Mouse (Mus musculus): ENCODE data around the gene Naaladl2.

Gene Naaladl2

DNA sequence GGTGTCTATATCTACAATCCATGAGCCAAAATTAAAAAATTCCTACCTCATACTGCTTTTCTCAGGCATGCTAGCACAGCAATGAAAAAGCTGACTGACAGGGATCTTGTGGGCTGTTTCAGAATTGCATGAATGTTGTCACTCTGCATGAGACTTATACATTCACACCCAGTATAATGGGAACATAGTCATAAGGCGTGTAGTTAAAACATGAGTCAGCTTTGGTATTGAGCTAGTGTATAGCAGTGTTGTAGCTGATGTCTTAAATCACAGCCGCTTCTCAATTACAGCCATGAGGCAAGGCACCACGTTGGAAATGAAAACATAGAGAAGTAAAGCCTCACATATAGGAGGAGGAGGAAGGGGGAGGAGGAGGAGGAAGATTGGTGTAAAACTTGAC is 473.6 kb downstream of the Naaladl2 start:
- CTCF ChIA-PET = no interaction called here

DNA sequence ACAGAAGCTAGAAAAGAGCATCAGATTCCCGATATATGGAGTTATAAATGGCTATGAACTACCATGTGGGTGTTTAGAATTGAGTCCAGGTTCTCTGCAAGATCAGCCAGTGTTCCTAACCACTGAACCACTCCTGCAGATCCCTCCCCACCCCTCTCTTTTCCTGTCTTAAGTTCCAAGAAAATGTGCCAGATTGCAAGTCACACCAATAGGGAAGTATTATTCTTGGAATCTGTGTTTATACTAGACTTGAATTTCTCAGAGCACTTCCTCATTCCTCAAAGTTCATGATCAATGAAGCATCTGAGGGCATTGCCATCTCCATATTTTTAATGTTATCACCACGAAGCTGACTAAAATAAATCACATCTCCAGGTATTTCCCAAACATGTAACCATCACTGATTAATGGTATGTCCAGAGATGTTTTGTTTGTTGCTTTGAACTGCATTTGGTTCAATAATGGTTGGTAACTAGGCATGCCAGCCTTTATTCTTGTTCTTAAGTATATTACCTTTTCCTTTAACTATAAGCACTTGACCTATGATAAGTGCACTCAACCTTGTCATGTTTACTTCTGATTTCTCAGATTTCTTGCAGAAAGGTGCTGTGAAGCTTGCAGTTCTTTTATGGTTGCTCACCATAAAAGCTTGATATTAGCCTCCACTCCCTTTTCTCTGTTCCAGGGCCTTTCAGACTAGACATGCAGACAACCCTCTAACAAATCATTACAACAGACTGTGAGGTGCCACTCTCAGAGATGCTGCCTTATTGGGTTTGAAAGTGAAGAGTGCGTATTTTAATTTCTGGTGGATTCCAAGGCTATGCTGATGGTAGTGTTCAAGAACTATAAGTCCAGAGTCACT is 475.8 kb downstream of the Naaladl2 start:
- CTCF ChIA-PET = no interaction called here

DNA sequence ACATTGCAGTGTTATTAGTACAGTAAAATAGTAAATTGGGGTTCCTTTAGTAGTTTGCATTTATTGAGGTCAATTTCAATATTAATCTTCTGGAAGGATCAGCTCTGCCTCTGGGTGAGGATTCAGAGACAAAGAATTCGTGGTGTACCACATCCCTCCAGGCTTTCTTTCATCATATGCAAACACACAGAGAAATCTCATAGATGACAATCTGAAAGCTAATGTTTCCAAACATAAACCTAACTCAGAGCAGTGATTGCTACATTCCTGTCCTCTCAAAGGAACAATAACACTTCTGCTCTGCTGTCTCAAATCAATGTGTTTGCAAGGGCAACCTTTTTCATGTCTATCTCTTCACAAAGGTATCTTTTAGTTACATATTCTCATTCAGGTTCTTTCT is 478.7 kb downstream of the Naaladl2 start:
- CTCF ChIA-PET = no interaction called here

DNA sequence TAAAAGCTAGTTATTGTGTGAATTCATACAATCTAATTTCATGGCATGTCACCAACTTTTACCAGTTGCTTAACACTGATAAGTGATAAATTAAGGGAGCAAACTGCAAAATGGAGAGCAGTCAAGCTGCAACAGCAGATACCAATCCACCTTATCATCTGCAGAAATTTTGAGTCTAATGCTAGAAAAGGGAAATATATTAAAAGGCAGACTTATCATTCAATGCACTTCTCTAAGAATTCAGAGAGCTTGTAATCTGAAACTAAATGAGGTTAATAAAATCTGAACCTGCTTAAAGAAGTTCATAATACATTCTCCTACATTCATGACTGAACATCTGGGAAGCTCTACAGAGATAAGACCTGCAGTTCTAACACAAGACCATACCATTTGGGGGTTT is 480.3 kb downstream of the Naaladl2 start:
- CTCF ChIA-PET = no interaction called here

DNA sequence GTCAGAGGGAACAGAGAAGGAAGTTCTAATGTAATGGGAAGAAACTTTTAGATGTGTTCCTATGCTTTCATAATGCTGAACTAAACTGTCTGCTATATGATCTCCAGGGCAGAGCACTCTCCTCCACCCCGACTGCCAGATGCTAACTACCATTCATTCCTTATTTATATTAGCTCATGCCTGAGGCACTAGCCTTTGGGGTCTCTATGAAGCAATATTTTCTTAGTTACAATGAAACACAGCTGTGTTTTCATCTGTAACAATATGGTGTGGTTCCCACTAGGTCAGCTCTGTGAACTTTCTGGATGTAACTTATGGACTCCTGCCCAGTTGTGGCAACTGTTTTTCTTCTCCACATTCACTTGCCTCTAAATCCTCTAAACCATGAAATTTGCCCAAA is 514.0 kb downstream of the Naaladl2 start:
- CTCF ChIA-PET = no interaction called here

DNA sequence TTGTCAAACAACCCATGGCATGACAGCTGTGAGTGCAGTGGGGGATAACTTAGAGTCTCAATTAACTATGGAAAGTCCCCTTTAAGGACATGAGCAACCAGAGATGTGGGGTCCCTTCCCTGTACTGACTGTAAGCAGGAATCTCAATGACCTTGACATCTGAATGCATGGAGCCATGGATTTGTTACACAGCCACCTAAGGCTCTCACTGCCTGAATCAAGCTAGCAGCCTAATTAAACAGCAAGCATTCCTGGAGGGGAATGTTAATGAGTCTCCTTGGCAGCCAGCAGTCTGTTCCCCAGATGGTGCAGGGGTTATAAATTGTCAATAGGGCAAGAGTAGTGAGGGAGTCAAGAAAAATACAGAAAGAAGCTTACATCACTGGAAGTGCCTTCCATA is 538.6 kb downstream of the Naaladl2 start:
- CTCF ChIA-PET = no interaction called here

DNA sequence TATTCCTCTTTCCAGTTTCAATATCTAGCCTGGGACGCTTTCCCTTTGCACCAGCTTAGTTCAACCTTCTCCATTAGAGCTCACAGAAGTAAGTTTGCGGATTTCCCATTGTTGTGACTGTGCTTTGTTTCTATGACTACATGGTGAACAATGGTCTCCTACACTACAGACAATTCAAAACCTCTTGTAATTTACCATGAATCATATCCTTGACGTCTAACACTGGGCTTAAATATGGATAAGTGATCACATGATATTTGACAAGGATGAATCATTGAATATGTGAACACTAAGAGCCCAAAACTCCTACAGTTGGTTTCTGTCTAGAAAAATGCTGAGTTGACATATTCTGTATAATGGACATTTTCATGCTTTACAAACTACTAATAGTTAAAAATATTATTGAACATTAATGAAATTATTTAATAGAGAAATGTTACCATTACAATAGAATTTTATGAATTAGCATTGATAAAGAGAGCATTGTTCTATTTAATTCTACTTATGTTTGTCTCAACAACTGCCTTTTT is 539.2 kb downstream of the Naaladl2 start:
- CTCF ChIA-PET = no interaction called here

DNA sequence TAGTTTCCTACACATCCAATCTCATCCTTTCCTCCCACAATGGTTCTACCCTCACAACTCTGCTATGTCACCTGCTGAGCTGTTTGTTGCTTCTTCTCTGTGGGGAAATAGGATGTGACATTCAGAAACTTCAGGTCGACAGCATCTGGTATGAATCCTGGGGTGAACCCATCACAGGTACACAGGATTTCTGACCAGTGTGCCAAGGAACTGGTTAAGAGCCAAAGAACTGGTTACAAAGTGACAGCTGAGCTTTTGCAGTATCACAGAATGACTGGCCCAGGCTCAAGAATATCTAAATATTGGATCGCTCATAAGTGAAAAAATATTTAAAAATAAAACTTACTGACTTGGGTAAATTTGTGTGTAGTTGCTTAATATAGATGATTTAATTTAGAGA is 548.6 kb downstream of the Naaladl2 start:
- CTCF ChIA-PET = no interaction called here

DNA sequence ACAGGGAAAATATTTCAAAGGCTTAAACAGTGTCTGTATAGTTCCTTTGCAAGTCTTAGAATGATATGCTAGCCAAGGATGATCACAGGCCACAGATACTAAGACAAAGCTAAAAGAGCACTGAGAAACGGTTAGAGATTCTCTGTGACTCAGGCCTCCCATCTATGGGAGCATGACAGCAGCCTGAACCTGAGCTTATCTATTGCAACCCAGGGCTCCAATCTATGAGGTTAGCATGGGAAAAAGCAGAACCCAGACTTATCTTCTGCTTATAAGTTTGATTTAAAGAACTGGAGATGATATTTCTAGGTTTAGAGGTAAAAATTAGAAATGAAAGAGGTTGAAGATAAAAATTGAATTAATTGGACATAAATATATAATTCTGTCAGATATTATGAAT is 587.4 kb downstream of the Naaladl2 start:
- CTCF ChIA-PET = no interaction called here

DNA sequence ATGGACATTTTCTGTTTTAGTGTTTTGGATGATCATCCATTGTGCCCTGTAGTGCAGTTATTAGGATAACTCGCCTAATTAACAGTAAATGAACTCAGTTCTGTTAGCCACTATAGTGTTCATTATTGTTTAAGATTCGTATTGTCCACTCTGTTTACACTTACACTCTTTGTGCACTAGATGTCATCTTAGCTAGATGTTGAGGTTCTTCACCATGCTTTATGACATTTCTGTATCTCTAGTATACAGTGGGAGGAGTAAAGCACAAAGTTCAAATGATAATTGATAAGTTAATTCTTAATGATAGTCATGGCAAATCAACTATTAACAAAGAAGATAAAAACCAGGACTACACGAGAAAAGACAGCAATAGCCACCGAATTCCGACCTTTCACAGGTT is 590.4 kb downstream of the Naaladl2 start:
- CTCF ChIA-PET = no interaction called here

DNA sequence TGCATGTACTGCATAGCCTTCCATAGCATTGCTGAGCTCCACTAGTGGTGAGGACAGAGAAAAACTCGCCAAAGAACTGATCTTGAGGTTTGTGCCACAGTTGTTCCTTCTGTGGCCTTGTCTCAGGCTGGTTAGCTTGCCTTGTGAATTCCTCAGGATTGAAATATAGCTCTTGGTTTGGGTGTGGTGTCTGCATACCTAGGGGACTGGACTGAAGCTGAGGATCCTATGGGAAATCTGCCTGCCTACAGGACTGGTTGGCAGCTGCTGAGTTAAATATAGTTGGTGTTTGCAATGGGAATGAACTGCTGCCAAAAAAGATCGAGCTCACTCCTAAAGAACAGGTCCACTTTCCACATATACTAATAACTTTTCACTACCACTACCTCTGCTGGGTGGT is 591.4 kb downstream of the Naaladl2 start:
- CTCF ChIA-PET = no interaction called here

DNA sequence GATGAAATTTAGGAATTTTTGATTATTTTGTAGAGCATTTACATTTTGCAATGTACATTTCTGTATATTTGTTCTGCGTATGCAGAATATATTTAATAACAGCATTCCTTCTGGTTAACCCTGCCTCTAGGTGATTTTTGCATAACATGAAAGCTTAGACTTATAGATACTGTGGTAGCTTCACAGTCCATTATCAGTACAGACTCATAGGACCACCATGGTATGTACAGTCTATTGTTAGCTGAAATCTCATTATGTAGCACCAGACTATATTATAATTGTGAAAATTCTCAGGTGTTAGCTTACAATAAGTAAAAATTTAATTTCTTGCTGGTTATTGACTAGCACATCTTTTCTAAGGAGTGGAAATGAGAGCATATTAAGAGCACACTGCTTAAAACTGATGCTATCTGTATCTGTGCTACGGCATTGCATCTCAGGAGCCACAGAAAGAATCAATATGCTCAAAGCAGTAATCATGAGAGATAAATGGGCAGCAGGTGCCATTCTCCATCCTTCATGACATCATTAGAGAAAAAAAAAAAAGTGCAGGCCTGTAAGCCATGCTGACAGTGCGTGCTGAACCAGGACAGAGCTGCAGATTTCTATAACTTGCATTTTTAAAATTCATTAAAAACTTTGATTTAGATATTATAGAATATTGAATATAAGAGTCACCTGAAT is 610.1 kb downstream of the Naaladl2 start:
- CTCF ChIA-PET = no interaction called here

DNA sequence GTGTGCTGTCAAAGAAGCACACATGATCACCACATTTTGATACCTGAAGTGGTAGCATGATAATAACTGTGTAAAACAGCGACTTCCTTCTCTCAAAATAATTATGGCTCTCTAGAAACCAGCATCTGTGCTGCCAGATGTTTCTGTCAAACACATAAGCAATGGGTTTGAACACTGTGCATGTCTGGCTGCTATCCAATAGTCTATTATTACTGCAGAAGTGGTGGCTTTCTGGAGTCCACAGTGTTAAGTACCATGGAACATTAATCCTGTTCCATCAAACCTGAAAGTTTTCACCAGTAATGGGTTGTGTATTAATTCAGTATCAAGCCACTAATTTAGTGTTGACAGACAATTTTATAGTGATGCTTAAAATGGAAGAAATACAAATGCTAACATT is 629.1 kb downstream of the Naaladl2 start:
- CTCF ChIA-PET = no interaction called here

DNA sequence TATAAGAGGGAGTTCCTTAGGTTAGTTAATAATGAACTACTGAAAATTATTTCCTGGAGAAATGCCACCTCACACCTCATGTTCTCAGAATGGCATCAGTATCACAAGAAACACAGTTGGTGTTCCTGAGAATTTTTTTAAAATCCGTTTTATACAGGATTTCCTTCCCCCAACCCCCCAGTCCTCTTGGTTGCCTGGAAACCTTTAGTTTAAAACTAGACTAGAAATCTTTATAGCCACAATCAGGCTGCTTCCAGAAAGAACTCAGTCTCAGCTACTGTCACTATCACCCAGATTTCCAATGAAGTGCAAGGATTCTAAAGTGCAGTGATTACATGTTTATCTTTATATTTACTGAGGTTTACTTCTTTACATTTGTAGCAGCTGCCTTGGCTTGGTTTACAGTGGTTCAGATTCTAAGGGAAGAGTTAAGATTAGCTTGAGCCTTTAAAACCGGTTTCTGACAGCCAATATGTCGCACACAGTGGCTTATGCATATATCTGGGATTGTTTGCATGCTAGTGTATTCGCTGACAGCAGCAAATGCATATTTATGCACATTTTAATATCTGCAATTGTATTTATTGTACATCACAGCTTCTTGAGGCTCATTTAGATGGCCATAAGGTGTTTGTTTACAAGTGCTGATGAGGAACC is 657.5 kb downstream of the Naaladl2 start:
- CTCF ChIA-PET = no interaction called here

DNA sequence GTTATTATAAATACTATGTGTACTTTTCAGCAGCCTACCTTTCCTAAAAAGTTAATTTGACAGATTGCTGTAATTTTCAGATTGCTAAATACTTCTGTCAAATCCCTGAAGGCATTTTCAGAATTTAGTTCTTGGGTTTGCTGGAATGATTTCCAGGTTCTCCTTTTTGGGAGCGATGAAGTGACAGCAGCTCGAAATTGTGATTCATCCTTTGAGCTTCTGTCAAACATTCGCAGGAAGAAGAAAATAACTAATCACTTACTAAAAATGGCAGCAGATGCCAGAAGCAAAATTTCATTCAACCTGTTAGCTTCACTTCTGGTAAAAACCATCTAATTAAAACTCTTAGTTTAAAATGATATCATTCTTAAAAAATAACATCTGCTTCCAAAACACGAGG is 680.1 kb downstream of the Naaladl2 start:
- CTCF ChIA-PET = no interaction called here

DNA sequence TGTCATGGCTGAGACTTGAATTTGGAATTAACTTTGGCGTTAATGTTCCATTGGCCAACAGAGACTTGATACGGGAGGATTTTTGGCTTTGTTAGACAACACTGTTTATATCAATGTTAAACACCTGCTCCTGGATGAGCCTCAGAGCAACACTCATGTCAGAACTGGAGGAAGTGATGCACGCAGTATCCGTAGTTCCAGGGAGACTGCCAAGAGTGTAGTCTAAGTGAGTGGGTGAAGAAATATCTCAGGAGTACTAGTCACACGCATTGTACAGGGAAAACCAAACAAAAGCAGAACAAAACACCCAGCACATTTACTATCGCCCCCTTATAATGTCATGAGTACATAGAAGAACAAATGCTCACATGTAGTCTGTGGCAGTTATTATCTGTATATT is 703.4 kb downstream of the Naaladl2 start:
- CTCF ChIA-PET = no interaction called here

DNA sequence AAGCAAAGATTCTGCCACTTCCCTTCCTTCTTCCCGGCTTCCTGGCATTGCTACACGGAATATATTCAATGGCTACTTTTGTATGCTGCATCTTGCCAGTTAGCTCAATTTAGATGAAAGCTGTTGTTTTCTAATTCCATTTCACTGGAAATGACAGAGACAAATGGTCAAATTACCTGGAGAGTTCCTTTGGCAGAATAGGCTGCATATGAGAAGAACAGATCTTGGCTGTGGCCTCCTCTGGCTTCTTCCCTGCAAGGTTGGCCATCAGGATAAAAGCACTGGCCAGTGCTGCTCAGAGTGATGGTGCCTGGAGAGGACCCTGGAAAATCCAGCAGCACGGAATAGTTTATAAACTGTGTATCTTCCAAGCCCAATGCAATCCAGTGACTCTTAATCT is 711.3 kb downstream of the Naaladl2 start:
- CTCF ChIA-PET = no interaction called here

DNA sequence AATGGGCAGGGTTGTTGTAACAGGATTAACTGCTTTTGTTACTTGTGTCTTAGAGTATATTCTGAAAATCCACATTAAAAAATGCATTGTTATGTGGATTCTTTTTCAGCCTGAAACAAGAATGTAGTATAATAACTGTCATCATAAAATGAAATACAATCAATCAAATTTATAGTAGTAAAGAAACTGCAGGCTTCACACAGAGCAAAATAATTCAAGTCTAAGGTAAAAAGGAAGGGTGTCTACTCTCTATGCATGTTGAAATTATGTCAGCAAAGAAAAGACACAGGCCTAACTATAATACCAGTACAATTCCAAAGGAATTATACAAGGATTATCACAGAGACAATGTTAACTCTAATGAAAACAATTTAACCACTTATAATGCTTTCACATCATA is 752.3 kb downstream of the Naaladl2 start:
- CTCF ChIA-PET = no interaction called here

DNA sequence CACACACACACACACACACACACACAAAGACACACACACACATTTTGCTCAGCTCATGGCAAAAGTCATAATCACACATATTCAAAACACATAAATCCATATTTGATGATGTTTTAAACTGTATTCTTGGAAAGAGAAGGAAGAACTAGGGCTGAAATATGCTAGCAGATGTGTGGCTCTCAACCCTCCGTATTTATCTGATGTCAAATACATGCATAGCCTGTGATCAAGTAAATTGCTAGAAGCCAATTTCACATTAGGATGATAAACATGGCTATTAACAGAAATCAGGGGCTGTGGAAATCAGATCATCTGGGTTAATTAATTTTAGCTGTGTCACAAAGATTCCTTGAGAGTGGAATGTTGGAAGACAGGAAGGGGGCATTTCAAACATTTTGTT is 752.8 kb downstream of the Naaladl2 start:
- CTCF ChIA-PET = no interaction called here

DNA sequence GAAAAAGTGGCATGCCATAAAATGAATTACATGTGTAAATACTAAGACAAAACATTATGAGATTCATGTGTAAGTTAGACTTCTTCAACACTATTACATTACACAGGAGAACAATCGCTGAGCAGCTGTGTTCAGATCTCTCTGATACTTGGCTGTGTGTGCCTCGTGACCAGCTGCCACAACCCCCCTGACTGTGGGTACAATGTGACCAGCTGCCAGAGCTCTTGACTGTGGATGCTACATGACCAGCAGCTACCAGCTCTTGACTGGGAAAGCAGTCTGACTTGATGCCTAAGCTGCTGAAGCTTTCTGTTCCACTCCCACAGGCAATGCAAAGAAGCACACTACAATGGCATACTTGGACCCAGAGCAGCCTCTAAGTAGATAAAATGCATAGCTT is 789.1 kb downstream of the Naaladl2 start:
- CTCF ChIA-PET = no interaction called here

DNA sequence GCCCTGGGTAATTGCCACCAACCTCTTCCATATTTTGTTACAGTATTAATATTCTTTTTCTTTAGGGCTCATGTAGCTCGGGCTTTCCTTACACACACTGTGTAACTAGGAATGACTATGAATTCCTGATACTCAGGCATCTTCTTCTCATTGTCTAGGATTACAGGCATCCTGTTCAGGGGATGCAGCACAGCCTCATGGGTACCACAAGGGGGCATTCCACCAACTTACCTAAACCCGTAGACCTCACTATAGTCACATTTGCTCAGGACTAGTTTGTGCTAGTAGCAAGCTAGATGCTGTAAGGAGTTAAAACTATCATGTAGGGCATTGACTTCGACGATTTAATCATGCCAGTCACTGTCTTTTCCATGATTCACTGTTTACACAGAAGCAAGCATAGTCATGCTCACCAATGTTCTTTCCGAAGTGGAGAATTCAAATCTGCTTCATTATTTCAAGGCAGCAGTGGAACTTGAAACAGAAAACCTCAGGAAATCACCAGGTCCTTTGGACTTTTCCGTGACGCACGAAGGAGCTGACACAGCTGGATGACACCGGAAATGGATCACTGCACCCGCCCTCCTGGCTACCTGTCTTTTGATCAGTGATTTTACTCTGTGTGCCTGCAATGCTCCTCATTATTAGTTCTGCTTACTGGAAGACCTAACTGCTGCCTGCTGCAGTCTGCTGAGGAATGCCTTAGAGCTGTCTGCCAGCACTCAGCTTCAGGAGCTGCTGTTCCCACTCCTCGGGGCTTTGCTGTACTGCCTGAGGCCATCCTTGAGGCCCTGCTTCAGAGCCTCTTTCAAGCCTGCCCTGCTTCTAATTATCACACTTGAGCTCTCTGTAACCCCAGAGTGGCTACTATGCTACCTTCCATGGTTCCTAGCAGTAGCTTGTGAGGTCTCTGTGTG is 822.3 kb downstream of the Naaladl2 start:
- CTCF ChIA-PET = no interaction called here
